In the genomic region with DNA sequence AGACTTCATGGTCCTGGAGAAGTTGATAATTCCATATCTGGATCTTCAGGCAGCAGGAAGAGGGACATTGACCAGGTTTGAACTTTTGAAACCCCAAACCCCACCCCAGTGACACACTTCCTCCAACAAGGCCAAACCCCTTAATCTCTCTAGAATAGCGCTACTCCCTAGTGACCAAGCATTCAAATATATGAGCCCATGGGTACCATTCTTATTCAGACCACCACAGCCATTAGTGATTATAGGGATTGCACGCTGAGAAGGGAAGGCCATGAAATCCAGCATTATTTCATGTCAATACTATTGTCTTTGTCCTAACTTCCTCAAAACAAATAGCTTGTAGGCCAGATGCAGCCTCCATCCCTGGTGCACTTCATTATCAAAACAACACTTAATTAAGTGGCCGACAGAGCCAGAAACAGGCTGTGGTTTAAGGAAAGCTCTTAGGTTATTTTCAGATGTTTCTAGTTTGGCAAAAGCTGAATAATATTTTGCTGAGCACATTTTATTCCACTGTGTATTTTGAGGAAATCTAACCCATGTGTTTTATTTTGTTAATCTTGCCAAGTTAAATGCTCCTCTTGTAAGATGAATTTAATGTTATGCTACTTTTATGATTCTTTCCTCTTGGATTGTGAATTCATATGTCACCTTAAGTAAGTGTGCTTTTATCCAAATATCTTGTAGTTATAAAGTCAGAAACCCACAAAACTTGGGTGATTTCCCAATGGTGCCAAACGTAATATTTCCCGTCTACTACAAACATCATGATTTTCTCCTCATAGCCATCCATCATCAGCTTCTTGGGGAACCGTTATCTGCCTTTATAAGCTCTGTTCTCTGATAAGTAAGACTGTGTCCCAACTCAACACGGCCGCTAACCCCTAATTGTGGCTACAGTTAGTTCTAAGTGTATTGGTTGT, we compare ENCODE assay signal across 27 mouse cellular contexts. TPM values are rescaled to one million over a fixed set of nuclear protein-coding genes. Genes with fewer than 3 reads are reported as not detected.
DNase-seq lines count a peak whose midpoint lies in the region; ATAC-seq and TF ChIP-seq lines count a peak whose summit lies in the region.
"Had no signal": no experiment of that assay in that cellular context is flagged by ENCODE, and none has a peak within 500 bp of the region (broad histone marks: within the 10 kb centered on the region; RNA-seq: fewer than 3 reads in every experiment).

No protein-coding gene starts in this region.

- no peaks in the 10 kb centered on the region for H3K36me3 ChIP-seq in lung, embryonic 14.5 days (ENCODE audit: insufficient read depth)
- no peaks in the 10 kb centered on the region for H3K36me3 ChIP-seq in embryonic facial prominence, embryonic 15.5 days
- no peaks in the 10 kb centered on the region for H3K36me3 ChIP-seq in limb, embryonic 15.5 days
- no peaks in the 10 kb centered on the region for H3K36me3 ChIP-seq in kidney, embryonic 15.5 days
- H3K36me3 ChIP-seq: heart, embryonic 10.5 days; heart, embryonic 15.5 days had no signal

- H3K9ac ChIP-seq in lung, embryonic 14.5 days: no peak overlapping the region
- no peak overlapping the region for H3K9ac ChIP-seq in embryonic facial prominence, embryonic 15.5 days
- H3K9ac ChIP-seq in limb, embryonic 15.5 days: no peak overlapping the region
- H3K9ac ChIP-seq in kidney, embryonic 15.5 days: no peak overlapping the region
- H3K9ac ChIP-seq: forebrain, embryonic 13.5 days; heart, embryonic 15.5 days had no signal

- no peaks in the 10 kb centered on the region for H3K9me3 ChIP-seq in lung, embryonic 14.5 days (ENCODE audit: low read depth, low read length)
- H3K9me3 ChIP-seq in embryonic facial prominence, embryonic 15.5 days (replicated peaks): no peaks in the 10 kb centered on the region
- no peaks in the 10 kb centered on the region for H3K9me3 ChIP-seq in limb, embryonic 15.5 days
- no peaks in the 10 kb centered on the region for H3K9me3 ChIP-seq in kidney, embryonic 15.5 days (replicated peaks)
- H3K9me3 ChIP-seq: forebrain, embryonic 13.5 days; heart, embryonic 10.5 days; heart, embryonic 15.5 days had no signal

- no peak overlapping the region for H3K4me3 ChIP-seq in lung, embryonic 14.5 days (ENCODE audit: low read depth, low read length)
- H3K4me3 ChIP-seq in embryonic facial prominence, embryonic 15.5 days (replicated peaks): no peak overlapping the region
- H3K4me3 ChIP-seq in limb, embryonic 15.5 days: no peak overlapping the region
- H3K4me3 ChIP-seq in kidney, embryonic 15.5 days (replicated peaks): no peak overlapping the region
- H3K4me3 ChIP-seq: erythroblast, embryonic 14.5 days; forebrain, embryonic 13.5 days; heart, embryonic 10.5 days; heart, embryonic 15.5 days had no signal

- 48% methylated on average over 8 of the region's 8 CpGs for WGBS in lung, embryonic 14.5 days
- WGBS in embryonic facial prominence, embryonic 15.5 days: 55% methylated on average over 8 of the region's 8 CpGs
- 55% methylated on average over 8 of the region's 8 CpGs for WGBS in limb, embryonic 15.5 days
- WGBS in kidney, embryonic 15.5 days: 75% methylated on average over 8 of the region's 8 CpGs

- H3K4me2 ChIP-seq in lung, embryonic 14.5 days: no peak overlapping the region
- no peak overlapping the region for H3K4me2 ChIP-seq in embryonic facial prominence, embryonic 15.5 days (replicated peaks)
- H3K4me2 ChIP-seq in limb, embryonic 15.5 days: no peak overlapping the region
- H3K4me2 ChIP-seq in kidney, embryonic 15.5 days: no peak overlapping the region
- H3K4me2 ChIP-seq: forebrain, embryonic 13.5 days; heart, embryonic 15.5 days; liver, embryonic 11.5 days; midbrain, embryonic 11.5 days had no signal

- no peak for TF ChIP-seq CTCF in lung, embryonic 14.5 days (IDR thresholded peaks at IDR 0.05; ENCODE audit: low read depth)

- ATAC-seq in lung, embryonic 14.5 days (ENCODE audit: insufficient read depth): peak; percentile 14; the same call in 1 of the 2 replicates
- ATAC-seq in embryonic facial prominence, embryonic 15.5 days (ENCODE audit: insufficient number of reproducible peaks, low FRiP score, low TSS enrichment, low read depth): no peak
- no peak for ATAC-seq in limb, embryonic 15.5 days (ENCODE audit: insufficient number of reproducible peaks, low FRiP score, low TSS enrichment, low read depth)
- ATAC-seq in kidney, embryonic 15.5 days (replicated peaks; ENCODE audit: low FRiP score): no peak
- ATAC-seq: forebrain, embryonic 13.5 days; hindbrain, embryonic 16.5 days; midbrain, embryonic 16.5 days had no signal

- no peak overlapping the region for H3K27ac ChIP-seq in lung, embryonic 14.5 days (ENCODE audit: low read depth)
- peak overlapping the region; percentile 30; the same call in 1 of the 2 replicates for H3K27ac ChIP-seq in embryonic facial prominence, embryonic 15.5 days (replicated peaks)
- H3K27ac ChIP-seq in limb, embryonic 15.5 days: peak overlapping the region; percentile 35
- no peak overlapping the region for H3K27ac ChIP-seq in kidney, embryonic 15.5 days
- H3K27ac ChIP-seq: forebrain, embryonic 13.5 days; heart, embryonic 10.5 days; heart, embryonic 15.5 days; kidney, postnatal 0 days had no signal

- H3K27me3 ChIP-seq in lung, embryonic 14.5 days (ENCODE audit: insufficient read depth, low read length): no peaks in the 10 kb centered on the region
- no peaks in the 10 kb centered on the region for H3K27me3 ChIP-seq in embryonic facial prominence, embryonic 15.5 days
- H3K27me3 ChIP-seq in limb, embryonic 15.5 days: no peaks in the 10 kb centered on the region
- no peaks in the 10 kb centered on the region for H3K27me3 ChIP-seq in kidney, embryonic 15.5 days
- H3K27me3 ChIP-seq: forebrain, embryonic 13.5 days; heart, embryonic 15.5 days had no signal

- H3K4me1 ChIP-seq in lung, embryonic 14.5 days (ENCODE audit: insufficient read depth): no peaks in the 10 kb centered on the region
- 0 out of 2 replicates have a peak, but pooled peaks cover 3% of the 10 kb centered on the region for H3K4me1 ChIP-seq in embryonic facial prominence, embryonic 15.5 days
- no peaks in the 10 kb centered on the region for H3K4me1 ChIP-seq in limb, embryonic 15.5 days
- no peaks in the 10 kb centered on the region for H3K4me1 ChIP-seq in kidney, embryonic 15.5 days
- H3K4me1 ChIP-seq: forebrain, embryonic 13.5 days; heart, embryonic 10.5 days; heart, embryonic 15.5 days had no signal

- peak; percentile 53 for DNase-seq in lung, embryonic 14.5 days
- no peak for DNase-seq in lung, adult 18-20 months
- DNase-seq in NIH3T3 (ENCODE audit: low read depth): peak; percentile 76
- DNase-seq in frontal cortex, postnatal 25 days (ENCODE audit: low spot score in 2 of 2): no peak
- DNase-seq: adrenal gland, postnatal 25 days; cerebellum, adult 11-12 months; cerebellum, adult 9-11 months; gastrocnemius, postnatal 25 days; heart, adult 11 months; kidney, adult 2 months; kidney, postnatal 4 days; lung, postnatal 14 days; right cerebral cortex, postnatal 25 days; thymus, adult 2 months; thymus, postnatal 4 days had no signal

RNA-seq across cellular contexts. Expression of a gene that starts 18.4 kb away (rescaled TPM):
- polyA plus RNA-seq in lung, embryonic 14.5 days (2014; fragmentation: Nextera tagmentation; extraction: Ambion mirVana): 3.7 and 4.2 TPM in 2 replicates
- 1.2 and 1.7 TPM in 2 replicates for polyA plus RNA-seq in embryonic facial prominence, embryonic 15.5 days (2015; fragmentation: Nextera tagmentation; extraction: Ambion mirVana)
- polyA plus RNA-seq in limb, embryonic 15.5 days (2015; fragmentation: Nextera tagmentation; extraction: Ambion mirVana): 1.7 and 2.1 TPM in 2 replicates
- polyA plus RNA-seq in kidney, embryonic 15.5 days (2015; fragmentation: Nextera tagmentation; extraction: Ambion mirVana): 12.0 and 12.8 TPM in 2 replicates
- polyA plus RNA-seq: erythroblast, embryonic 14.5 days; thymus, adult 2 months had no signal

Comparison
In these comparisons a context has a peak if more than half of its experiments do, and no peak if none do; other contexts are left out.
1. DNase-seq: peak in lung, embryonic 14.5 days (single experiment) and NIH3T3 (single experiment); none in lung, adult 18-20 months (0 of 2) and frontal cortex, postnatal 25 days (0 of 2).
2. H3K27ac ChIP-seq: peak in embryonic facial prominence, embryonic 15.5 days (single experiment) and limb, embryonic 15.5 days (single experiment); none in lung, embryonic 14.5 days (single experiment) and kidney, embryonic 15.5 days (single experiment).